Mouse (Mus musculus) heart, postnatal 0 days (tissue): ENCODE measurements around the gene Sox13.

ENCODE experiments used
- CTCF ChIP-seq: IDR thresholded peaks from 2 replicates; pipeline ENCODE4 v1.5.1; 2016; ENCODE audit warnings: antibody characterized with exemption, control low read depth, low read depth
- EP300 ChIP-seq: IDR thresholded peaks from 2 replicates; pipeline ENCODE4 v1.6.1; 2016; ENCODE audit warnings: antibody characterized with exemption, low read depth

- TF ChIP-seq CTCF (no peak), EP300 (no peak)
Measured at GRCm38 (mm10) chr1:133467905-133468304, 43.7 kb upstream of the Sox13 start.
